Comparison of ENCODE assay signal across 8 mouse cellular contexts in genomic region chr11:100735954-100736745, GRCm38 (mm10). TPM values are rescaled to one million over a fixed set of nuclear protein-coding genes. Genes with fewer than 3 reads are reported as not detected.
DNase-seq lines count a peak whose midpoint lies in the region; ATAC-seq and TF ChIP-seq lines count a peak whose summit lies in the region.

No protein-coding gene starts in this region.

- H3K4me2 ChIP-seq in kidney, postnatal 0 days (ENCODE audit: low read length), result peak overlapping the region; percentile 73
- H3K4me2 ChIP-seq in hindbrain, embryonic 15.5 days, result peak overlapping the region; percentile 89
- H3K4me2 ChIP-seq in midbrain, embryonic 15.5 days, result peak overlapping the region; percentile 92; the same call in 1 of the 2 replicates

- H3K9me3 ChIP-seq in kidney, postnatal 0 days (replicated peaks; ENCODE audit: low read length), result no peaks in the 10 kb centered on the region
- no peaks in the 10 kb centered on the region for H3K9me3 ChIP-seq in hindbrain, embryonic 15.5 days
- H3K9me3 ChIP-seq in midbrain, embryonic 15.5 days, result no peaks in the 10 kb centered on the region

- WGBS in kidney, postnatal 0 days, result 69% methylated on average over 14 of the region's 14 CpGs
- 81% methylated on average over 14 of the region's 14 CpGs for WGBS in hindbrain, embryonic 15.5 days
- 83% methylated on average over 14 of the region's 14 CpGs for WGBS in midbrain, embryonic 15.5 days

- no peak for TF ChIP-seq CTCF in kidney, postnatal 0 days (IDR thresholded peaks at IDR 0.05; ENCODE audit: low read depth)

- H3K27ac ChIP-seq in kidney, postnatal 0 days, result 0 out of 2 replicates have a peak overlapping the region, but pooled peaks have one; percentile 0
- no peak overlapping the region for H3K27ac ChIP-seq in hindbrain, embryonic 15.5 days (replicated peaks)
- no peak overlapping the region for H3K27ac ChIP-seq in midbrain, embryonic 15.5 days

- no peak for ATAC-seq in kidney, postnatal 0 days (replicated peaks; ENCODE audit: low FRiP score, low read depth)
- no peak for ATAC-seq in hindbrain, embryonic 15.5 days (ENCODE audit: low FRiP score, low read depth)
- no peak for ATAC-seq in midbrain, embryonic 15.5 days (replicated peaks)

- no peaks in the 10 kb centered on the region for H3K27me3 ChIP-seq in kidney, postnatal 0 days (ENCODE audit: insufficient read depth, low read length)
- no peaks in the 10 kb centered on the region for H3K27me3 ChIP-seq in hindbrain, embryonic 15.5 days
- H3K27me3 ChIP-seq in midbrain, embryonic 15.5 days (replicated peaks), result no peaks in the 10 kb centered on the region

- DNase-seq in kidney, postnatal 0 days (ENCODE audit: low spot score), result no peak
- no peak for DNase-seq in kidney, adult 11 months
- peak; percentile 15 for DNase-seq in T-cell, adult 2 months (ENCODE audit: low spot score)
- DNase-seq in layer of hippocampus, adult 11-12 months (ENCODE audit: low spot score), result no peak
- DNase-seq in urinary bladder, adult 2 months (ENCODE audit: low spot score), result no peak
- no peak for DNase-seq in layer of hippocampus, adult 9-10 months (ENCODE audit: low spot score)

- no peak overlapping the region for H3K4me3 ChIP-seq in kidney, postnatal 0 days (replicated peaks; ENCODE audit: low read depth, low read length)
- no peak overlapping the region for H3K4me3 ChIP-seq in hindbrain, embryonic 15.5 days
- no peak overlapping the region for H3K4me3 ChIP-seq in midbrain, embryonic 15.5 days

- H3K9ac ChIP-seq in kidney, postnatal 0 days (ENCODE audit: low read depth, low read length), result peak overlapping the region; percentile 96
- no peak overlapping the region for H3K9ac ChIP-seq in hindbrain, embryonic 15.5 days
- H3K9ac ChIP-seq in midbrain, embryonic 15.5 days, result 0 out of 2 replicates have a peak overlapping the region, but pooled peaks have one; percentile 4

- no peaks in the 10 kb centered on the region for H3K36me3 ChIP-seq in kidney, postnatal 0 days (ENCODE audit: insufficient read depth, low read length)
- H3K36me3 ChIP-seq in hindbrain, embryonic 15.5 days, result peaks cover 10% of the 10 kb centered on the region; the same call in 1 of the 2 replicates
- peaks cover 3% of the 10 kb centered on the region; the same call in 1 of the 2 replicates for H3K36me3 ChIP-seq in midbrain, embryonic 15.5 days (replicated peaks)

- peaks cover 18% of the 10 kb centered on the region for H3K4me1 ChIP-seq in kidney, postnatal 0 days (replicated peaks; ENCODE audit: insufficient read depth, low read length)
- H3K4me1 ChIP-seq in hindbrain, embryonic 15.5 days (replicated peaks), result peaks cover 24% of the 10 kb centered on the region
- H3K4me1 ChIP-seq in midbrain, embryonic 15.5 days, result peaks cover 25% of the 10 kb centered on the region

RNA-seq across cellular contexts. Expression of gene Rab5c, which starts 1.9 kb away (rescaled TPM):
- polyA plus RNA-seq in kidney, postnatal 0 days (2015; fragmentation: Nextera tagmentation; extraction: Ambion mirVana), result 34.7 and 39.0 TPM in 2 replicates
- polyA plus RNA-seq in hindbrain, embryonic 15.5 days (2015; fragmentation: Nextera tagmentation; extraction: Ambion mirVana), result 42.0 and 42.4 TPM in 2 replicates
- polyA plus RNA-seq in midbrain, embryonic 15.5 days (2015; fragmentation: Nextera tagmentation; extraction: Ambion mirVana), result 39.3 and 40.9 TPM in 2 replicates
- polyA plus RNA-seq in urinary bladder, adult 2 months (2012; rRNA removed), result 148 and 160 TPM in 2 replicates

RNA-seq across cellular contexts. Expression of gene Hspb9, which starts 22.5 kb away (rescaled TPM):
- polyA plus RNA-seq in kidney, postnatal 0 days (2015; fragmentation: Nextera tagmentation; extraction: Ambion mirVana), result 0.37 TPM in 1 of 2 replicates, not detected in the other
- polyA plus RNA-seq in hindbrain, embryonic 15.5 days (2015; fragmentation: Nextera tagmentation; extraction: Ambion mirVana), result 0.25 and 0.35 TPM in 2 replicates
- not detected in 2 replicates for polyA plus RNA-seq in midbrain, embryonic 15.5 days (2015; fragmentation: Nextera tagmentation; extraction: Ambion mirVana)
- polyA plus RNA-seq in urinary bladder, adult 2 months (2012; rRNA removed), result 0.11 and 0.37 TPM in 2 replicates

RNA-seq across cellular contexts. Expression of gene Kcnh4, which starts 23.6 kb away (rescaled TPM):
- polyA plus RNA-seq in kidney, postnatal 0 days (2015; fragmentation: Nextera tagmentation; extraction: Ambion mirVana), result not detected in 2 replicates
- polyA plus RNA-seq in hindbrain, embryonic 15.5 days (2015; fragmentation: Nextera tagmentation; extraction: Ambion mirVana), result 8.8 and 10.3 TPM in 2 replicates
- 10.9 and 13.6 TPM in 2 replicates for polyA plus RNA-seq in midbrain, embryonic 15.5 days (2015; fragmentation: Nextera tagmentation; extraction: Ambion mirVana)
- 0.01 and 0.04 TPM in 2 replicates for polyA plus RNA-seq in urinary bladder, adult 2 months (2012; rRNA removed)

RNA-seq across cellular contexts. Expression of gene Kat2a, which starts 23.9 kb away (rescaled TPM):
- polyA plus RNA-seq in kidney, postnatal 0 days (2015; fragmentation: Nextera tagmentation; extraction: Ambion mirVana), result 39.0 and 40.2 TPM in 2 replicates
- 67.2 and 74.0 TPM in 2 replicates for polyA plus RNA-seq in hindbrain, embryonic 15.5 days (2015; fragmentation: Nextera tagmentation; extraction: Ambion mirVana)
- polyA plus RNA-seq in midbrain, embryonic 15.5 days (2015; fragmentation: Nextera tagmentation; extraction: Ambion mirVana), result 67.2 and 70.2 TPM in 2 replicates
- 28.4 and 30.5 TPM in 2 replicates for polyA plus RNA-seq in urinary bladder, adult 2 months (2012; rRNA removed)

RNA-seq across cellular contexts. Expression of gene Hcrt, which starts 26.6 kb away (rescaled TPM):
- polyA plus RNA-seq in kidney, postnatal 0 days (2015; fragmentation: Nextera tagmentation; extraction: Ambion mirVana), result not detected in 2 replicates
- 0.38 and 1.3 TPM in 2 replicates for polyA plus RNA-seq in hindbrain, embryonic 15.5 days (2015; fragmentation: Nextera tagmentation; extraction: Ambion mirVana)
- polyA plus RNA-seq in midbrain, embryonic 15.5 days (2015; fragmentation: Nextera tagmentation; extraction: Ambion mirVana), result 2.3 and 3.3 TPM in 2 replicates
- polyA plus RNA-seq in urinary bladder, adult 2 months (2012; rRNA removed), result 0.15 TPM in 1 of 2 replicates, not detected in the other
